Mouse (Mus musculus) gonadal fat pad, adult 2 months (tissue): ENCODE results near the gene Nlrp6. TPM values are rescaled to one million over a fixed set of nuclear protein-coding genes. Genes with fewer than 3 reads are reported as not detected.
"Not testable (repeated sequence)": the region's sequence is repeated elsewhere in the genome, so short reads cannot be mapped to it uniquely, and the experiment has no call there.

Experiments used
- DNase-seq: peaks from one replicate; pipeline ENCODE4 v3.0.0-alpha.2; 2012; ENCODE audit warnings: low read depth
- polyA plus RNA-seq: library from polyadenylated mRNA; depleted of rRNA; stranded (reverse); fragments of >200 nt; gene quantifications from 2 replicates; pipeline ENCODE4 v1.2.3, GENCODE M21; 2012

The Nlrp6 gene
- polyA plus RNA-seq, 1 experiment: 1.2 TPM

DNA sequence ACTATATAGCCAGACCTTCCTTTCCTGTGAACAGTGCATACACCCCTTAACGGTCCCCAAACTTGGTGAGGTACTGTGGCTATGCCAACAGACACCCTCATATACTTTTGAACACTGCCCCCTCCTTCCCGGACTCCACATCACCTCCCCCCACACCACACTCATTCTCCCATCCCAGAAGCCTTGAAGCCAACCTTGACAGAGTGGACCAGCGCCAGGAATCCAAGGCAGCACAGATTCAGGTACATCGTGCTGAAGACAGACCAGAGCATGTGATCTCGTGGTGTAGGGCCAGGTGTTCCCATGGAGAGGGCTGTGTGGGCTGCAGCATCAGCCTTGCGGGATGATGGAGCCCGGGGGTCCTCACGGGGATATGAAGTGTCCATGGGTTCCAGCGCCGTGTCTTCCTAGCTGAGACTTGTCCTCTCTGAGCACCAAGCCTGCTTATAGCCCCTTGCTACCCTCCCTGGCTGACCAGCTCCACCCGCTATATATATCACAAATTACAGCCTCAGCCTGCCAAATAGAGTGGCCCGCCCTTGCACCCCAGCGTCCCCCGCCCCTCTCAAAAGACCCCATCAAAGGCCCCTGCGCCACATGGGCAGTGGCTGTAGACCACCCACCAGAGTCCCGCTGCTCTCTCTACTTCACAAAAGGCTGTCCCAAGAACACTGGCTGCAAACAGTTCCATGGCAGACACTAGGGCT lies 29.3 kb downstream of the Nlrp6 start, which contains the start of gene Ifitm5:
Ifitm5 (minus strand) TSS at position 468 of the 707 bp plus-strand sequence.
- no peak for DNase-seq

DNA sequence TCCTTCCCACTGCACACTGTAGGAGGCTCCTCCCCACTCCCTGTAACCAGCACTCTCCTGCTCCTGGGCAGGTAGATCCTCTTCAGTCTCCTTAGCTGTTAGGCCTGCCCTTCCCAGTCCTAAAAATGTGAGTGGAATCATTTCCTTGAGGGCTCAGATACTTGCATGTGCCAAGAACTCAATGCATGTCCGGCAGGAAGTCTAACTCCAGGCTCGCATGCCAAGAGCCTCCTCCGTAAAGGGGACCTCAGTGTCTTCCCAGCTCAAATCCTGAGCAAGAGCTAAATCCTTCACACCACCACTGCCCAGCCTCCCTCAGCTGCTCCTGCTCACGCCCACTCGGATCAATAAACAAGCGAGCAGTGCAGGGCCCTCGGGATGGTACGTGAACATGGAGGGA lies 30.3 kb downstream of the Nlrp6 start:
- no peak for DNase-seq

DNA sequence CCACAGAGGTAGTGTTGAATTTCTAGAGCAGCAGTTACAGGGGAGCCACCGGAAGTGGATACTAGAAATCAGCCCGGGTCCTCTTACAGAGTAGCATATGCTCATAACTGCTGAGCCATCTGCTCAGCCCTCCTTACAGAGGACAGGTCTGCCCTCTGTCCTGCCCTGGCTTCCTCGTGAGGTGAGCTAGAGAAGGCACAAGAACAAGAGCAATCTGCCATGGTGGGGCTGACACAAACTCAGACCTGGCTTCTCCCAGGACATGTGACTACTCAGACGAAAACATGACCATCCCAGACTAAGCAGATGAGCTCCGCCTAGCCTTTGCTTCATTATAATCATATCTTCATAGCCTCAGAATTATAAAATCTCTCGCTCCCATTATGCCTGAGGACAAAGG lies 31.1 kb downstream of the Nlrp6 start:
- DNase-seq: no peak

DNA sequence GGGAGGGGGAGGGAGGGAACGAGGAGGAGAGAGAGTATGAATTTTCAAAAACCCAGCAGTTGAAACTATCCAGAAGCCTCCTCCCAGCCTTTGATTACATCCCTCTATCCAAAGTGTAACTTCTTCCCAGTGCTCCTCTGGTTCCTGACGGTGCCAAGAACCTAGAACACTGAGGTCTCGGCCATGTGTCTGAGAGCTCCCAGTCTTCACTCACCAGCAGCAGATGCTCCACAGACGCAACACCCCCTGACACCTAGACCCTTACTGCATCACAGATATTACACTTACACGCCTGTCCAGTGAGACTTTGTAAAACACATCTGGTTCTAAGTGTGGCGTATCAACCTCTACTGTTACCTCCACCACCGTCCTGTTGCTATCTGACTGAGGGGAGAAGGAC lies 31.7 kb downstream of the Nlrp6 start:
- no peak for DNase-seq

DNA sequence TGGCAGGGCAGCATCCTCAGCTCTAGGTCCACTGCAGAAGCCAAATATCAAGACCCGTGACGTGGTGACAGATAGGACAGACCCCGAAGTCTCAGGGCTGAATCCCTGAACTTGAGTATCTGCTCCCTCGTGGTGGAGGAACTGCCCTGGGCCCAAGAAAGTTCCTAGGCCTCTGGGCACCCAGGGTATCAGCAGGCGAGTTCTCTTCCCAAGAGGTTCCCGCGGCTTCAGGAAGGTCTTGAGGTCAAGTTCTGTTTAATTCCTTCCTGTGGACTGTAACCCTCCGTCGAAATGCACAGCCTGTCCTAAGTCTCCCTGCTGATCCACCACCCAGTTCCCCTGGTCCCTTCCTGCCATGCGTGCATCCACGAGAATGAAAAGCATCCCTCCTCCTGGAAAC lies 32.4 kb downstream of the Nlrp6 start:
- DNase-seq: no peak

DNA sequence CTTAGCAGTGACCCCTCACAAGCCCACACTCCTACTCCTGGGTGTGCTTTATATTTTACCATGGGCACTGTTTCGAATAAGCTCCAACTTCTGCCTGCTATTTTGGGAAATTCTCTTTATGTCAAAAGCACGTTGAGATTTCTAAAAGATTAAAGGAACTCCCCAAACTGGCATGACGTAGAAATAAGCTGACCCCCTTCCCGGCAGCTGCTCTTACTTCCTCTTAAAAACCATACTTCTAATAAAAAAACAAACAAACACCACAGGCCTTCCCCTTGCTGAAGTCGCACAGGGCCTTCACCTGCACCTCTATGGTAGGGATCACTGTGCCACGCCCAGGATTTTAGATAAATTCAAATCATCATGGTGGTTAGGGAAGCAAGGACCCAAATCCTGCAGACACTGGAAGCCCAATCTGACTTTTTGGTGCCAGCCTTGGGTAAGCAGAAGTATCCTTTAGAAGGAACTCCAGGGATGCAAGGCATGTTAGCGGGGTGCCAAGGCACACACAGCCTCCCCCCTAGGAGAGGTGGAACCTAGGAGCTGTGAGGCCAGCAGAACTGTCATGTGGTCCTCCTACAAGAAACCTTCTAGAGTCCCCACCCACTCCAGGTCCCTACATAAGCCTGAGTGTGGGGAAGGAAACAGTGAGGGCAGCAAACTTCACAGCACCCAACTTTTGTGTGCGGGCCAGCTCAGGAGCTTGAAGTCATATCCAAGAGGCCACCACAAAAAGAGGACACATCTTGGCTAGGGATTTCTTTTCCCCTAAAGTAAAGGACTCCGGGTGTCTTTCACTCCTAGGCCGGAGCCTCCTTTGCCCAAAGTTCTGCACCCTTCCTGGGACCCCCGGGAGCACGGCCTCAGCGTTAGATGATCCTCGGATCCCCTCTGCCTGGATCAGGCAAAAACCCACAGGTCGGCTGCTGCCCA lies 33.4 kb downstream of the Nlrp6 start:
- DNase-seq: no peak

DNA sequence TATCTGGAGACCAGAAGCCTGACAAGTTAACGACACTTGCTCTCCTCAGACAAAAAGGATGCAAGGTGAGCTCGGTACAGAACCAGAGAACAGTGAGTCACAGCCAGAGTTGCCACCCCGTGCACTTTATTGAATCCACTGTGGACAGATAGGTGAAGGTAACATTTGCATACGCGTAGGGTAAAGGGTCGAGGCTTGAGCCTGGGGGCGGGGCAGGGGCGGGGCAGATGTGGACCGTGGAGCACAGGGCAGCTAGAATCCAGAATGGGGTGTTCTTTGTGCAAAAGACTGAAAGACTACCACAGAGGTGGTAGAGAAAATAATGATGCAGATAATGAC lies 34.0 kb downstream of the Nlrp6 start:
- no peak for DNase-seq

DNA sequence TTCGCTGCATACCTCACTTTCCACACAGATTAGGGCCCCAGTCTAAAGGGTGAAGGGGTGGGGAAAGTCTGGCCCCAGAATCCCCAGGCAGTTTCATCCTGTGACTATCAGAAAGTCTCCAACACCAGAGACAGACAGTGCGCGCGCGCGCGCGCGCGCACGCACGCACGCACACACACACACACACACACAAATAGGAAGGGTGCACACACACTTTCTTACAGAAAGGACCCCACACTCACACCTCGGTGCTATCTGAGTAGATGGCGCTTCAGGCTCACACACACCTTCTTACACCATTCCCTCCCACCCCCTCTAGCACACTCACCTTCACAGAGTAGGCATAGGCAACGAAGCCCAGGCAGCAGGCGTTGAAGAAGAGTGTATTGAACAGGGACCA lies 34.6 kb downstream of the Nlrp6 start:
- no peak for DNase-seq

DNA sequence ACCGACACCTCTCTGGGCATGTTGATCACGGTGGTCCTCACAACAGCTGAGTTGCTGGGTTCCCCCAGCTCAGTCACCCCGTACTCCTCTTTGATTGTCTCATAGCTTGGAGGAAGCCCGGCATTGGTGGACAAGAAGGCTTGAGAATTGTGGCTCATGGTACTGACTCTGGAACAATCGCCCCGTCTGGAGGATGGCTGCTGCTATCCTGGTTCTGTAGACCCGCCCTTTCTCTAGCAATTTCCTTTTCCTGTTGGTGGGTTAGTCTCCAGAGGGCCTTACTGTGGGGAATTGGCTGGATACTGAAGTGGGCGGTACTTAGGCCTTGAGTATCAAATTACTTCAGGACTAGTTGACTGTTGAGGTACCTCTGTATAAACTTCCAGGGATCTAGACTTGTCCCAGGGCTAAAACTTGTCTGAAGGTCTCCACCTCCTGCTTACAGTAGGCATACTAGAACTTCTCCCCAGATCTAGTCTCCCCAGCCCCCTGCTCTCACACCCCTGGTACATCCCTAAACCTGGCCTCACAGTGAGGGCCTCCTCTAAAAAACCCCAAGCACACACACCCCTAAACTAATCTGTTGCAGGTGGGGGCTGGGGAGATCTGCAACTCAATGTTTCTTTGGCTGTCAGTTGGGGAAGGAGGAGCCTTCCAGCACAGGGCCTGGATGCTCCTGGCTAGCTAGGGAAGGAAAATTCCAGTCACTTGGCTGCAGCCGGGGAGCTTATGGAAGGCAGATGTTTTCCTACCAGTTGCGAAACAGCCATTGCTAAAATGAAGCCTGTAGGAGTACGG lies 35.3 kb downstream of the Nlrp6 start, which contains the start of the genes Gm45717 and Ifitm2:
Gm45717 (minus strand) TSS at position 180 of the 798 bp plus-strand sequence.
Ifitm2 (minus strand) TSS at position 230 of the 798 bp plus-strand sequence.
- peak; percentile 89 for DNase-seq

DNA sequence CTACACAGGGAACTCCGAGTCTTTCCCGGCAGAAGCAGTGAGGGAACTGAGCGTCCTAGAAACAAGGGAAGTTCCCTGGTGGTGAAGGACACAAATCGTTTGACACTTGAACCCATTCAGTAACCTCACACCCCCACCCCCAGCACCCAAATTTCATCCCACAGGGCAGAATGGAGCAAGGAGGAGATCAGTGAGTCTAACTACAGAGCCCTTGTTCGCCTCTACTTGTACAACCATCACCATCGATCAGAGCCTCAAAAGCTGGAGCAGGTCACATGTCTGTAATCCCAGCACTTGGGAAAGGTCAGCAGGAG lies 35.8 kb downstream of the Nlrp6 start:
- DNase-seq: no peak

DNA sequence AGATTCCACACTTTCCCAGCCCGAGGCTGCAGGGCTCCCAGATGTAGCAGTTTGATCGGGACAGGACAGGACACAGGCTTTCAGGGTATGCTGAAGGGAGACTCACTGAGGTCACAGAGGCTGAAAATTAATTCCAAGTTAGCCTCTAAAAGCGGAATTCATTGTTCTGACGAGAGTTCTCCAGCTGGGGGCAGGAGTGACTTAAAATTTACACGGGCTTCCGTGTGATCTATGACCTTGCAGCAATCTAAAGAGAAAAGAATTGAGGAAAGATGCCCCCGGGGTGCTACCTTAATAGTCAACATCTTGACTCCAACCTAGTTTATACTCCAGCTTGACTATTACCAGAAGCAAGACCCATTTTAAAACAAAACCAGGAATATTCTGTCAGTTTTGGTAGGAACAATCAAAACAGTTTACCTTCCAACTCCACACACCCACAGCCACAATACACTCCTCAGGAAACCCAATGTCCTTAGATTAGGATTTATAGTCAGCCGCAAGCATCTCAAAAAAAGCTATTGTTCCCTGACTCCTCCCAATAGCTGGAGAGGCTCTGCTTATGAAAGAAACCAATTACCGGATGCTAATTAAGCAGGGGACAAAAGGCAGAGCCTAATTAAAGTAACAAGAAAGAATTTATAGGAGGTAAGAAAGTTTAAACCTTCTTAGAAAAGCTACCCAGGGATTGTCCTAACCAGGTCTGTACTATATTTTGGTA lies 38.6 kb downstream of the Nlrp6 start:
- DNase-seq: peak; percentile 74

DNA sequence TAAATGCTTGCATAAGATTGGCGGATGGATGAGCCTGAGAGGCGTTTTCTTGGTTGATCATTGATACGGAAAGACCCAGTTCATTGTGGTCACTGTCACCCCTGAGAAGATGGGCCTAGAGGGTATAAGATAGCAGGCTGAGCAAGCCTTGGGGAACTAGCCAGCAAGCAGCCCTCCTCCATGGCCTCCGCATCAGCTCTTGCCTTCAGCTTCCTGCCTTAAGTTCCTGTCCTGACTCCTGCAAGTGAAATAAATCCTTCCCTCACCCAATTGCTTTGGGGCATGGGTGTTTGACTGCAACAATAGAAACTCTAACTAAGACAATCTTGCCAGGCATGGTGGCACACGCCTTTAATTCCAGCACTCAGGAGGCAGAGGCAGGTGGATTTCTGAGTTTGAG lies 39.3 kb downstream of the Nlrp6 start:
- no peak for DNase-seq

DNA sequence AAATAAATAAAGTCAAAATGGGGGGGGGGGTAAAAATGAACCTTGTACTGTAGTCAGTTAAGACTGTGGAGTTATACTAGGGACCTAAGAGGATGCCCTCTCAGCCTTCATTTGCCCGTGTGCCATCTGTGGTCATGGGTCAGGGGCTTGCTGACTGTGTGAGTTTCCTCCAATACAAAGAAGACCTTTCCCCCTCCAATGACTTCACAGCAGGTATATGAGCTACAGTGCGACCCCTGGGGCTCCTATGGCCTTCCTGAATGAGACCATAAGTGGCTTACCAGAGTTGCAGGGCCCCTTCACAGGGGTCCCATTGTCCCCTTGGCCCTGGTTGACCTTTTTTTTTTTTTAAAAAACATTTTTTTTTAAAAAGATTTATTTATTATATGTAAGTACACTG lies 40.7 kb downstream of the Nlrp6 start:
- no peak for DNase-seq

DNA sequence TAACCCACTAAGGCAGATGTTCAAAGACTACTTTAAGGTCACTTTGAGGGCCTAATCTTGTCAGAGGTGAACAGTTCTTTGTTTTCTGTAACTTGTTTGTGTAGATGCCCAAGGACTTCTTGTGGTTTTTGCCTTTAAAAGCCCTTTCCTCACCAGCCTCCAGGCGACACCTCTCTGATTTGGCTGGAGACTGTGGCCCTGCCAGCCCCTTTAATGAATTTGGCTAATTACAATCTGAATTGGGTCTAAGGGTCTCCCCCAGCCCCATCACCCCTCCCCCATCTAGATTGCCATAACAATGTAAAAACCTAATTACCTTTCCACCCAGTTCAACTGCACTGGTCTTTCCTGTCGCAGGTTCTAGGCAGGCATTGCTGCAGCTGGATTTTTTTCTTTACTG lies 42.0 kb downstream of the Nlrp6 start:
- DNase-seq: no peak

DNA sequence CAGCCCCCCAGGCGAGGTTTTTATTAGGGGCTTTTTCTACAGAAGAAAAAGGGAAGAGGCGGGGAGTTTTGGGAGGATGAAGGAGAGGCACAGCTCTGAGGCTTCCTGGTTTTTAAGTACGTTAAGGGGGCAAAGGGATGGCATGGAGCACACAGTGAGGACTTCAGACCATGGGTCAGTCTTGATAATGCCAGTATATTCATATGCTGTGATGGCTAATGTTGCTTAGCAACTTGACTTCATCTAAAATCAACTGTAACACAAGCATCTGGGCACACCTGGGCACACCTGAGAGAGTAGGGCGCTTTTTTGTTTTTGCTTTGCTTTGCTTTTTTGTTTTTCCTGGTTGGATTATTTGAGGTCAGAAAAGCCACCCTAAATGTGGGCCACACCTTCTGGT lies 46.2 kb downstream of the Nlrp6 start, which contains the start of gene Ifitm1:
Ifitm1 (plus strand) TSS at position 301 of the 400 bp plus-strand sequence.
- DNase-seq: no peak

DNA sequence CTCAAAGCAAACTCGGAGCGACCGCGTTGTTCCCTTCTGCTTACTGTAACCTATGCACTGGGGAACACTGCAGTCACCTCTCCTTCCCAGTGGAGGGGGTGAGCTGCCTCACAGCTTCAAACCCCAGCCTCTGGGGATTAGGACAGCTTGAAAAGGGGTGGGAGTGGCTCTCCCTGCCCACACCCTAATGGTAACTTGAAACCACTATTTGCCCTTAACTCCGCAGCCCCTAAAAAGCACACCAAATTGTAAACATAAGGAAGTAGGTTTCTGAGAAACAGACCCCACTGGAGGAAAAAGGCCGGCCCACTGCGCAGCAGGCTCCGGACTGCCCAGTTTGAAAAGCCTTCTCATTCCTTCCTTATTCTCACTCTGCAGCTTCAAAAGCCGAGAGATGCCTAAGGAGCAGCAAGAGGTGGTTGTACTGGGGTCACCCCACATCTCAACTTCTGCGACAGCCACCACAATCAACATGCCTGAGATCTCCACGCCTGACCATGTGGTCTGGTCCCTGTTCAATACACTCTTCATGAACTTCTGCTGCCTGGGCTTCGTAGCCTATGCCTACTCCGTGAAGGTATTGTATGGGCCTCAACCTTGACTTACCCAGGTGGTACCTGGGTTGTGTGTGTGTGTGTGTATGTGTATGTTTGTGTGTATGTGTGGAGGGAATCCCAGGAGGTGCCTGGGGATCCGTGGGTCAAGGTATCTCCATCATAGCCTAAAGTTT lies 47.3 kb downstream of the Nlrp6 start:
- no peak for DNase-seq

DNA sequence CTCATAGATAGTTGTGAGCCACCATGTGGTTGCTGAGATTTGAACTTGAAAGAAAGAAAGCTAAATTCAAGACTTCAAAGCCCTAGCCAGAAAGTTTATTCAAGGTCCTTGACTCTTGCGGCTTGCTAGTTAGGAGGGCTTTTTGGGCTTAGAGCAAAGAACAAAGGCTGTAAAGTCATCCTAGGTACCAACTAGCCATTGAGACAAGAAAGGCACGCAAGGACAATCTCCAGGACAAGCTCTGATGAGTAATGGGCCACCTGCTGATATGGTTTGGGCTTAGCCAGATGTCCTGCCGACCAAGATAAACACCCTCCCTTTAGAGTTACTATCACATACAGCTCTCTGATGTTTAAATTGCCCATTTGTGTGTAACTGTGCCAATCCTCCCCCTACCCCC lies 48.0 kb downstream of the Nlrp6 start:
- DNase-seq: not testable (repeated sequence)

DNA sequence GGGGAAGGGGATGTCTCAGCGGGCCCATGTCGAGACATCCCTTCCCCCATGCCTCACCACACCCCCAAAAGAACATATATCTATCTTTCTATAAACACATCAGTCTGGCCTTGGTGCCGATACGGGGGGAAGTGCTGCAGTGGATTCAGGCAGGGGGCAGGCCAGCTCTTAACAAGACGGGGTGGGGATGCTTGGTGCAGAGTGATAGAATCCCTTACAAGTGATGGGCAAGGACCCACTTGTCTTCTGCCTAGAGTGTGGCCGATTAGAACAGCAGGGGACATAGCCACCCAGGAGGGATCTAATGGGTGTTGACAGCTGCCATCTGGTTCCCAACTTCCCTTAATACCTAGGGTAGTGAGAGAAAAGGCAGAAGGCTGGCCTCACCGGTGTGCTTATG lies 50.2 kb downstream of the Nlrp6 start:
- DNase-seq: no peak

DNA sequence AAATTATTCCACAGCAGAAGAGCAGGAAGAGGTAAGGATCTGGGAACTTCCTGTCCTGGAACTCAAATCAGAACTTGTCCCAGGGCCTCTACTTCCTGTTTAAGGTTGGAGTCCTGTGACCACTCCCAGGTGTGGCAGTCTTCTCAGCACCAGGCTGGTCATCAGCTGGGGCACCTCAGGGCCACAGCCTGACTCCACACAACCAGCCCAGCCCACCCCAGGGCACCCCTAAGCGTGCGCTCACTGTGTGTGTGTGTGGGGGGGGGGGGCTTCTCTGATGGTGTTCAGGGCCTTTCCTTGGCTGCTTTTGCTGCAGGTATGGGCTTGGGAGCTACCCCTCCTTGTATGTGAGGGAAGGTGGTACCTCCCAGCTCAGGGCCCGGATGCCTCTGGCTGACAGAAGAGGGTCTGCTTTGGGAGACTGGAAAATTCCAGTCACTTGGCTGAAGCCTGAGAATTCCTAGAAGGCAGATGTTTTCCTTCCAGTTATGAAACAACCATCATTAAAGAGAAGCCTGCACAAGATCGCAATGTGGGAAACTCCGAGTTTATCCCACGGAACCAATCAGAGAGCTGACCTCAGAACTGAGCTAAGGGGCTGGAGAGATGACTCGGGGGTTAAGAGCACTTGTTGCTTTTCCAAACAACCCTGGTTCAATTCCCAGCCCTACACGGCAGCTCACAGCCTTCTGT lies 50.9 kb downstream of the Nlrp6 start:
- DNase-seq: no peak
